Mouse (Mus musculus) ES-E14 (cell line): ENCODE results near the gene Chac2. TPM values are rescaled to one million over a fixed set of nuclear protein-coding genes. Genes with fewer than 3 reads are reported as not detected.
A peak's percentile ranks its signal among the peaks of the same experiment; 100 is the strongest.

Source experiments
- DNase-seq: peaks from one replicate; pipeline ENCODE4 v3.0.0-alpha.2; 2013; ENCODE audit warnings: low read depth, low spot score
- H3K27ac ChIP-seq: 2 replicates; pipeline ENCODE4 v1.5.1; 2012; ENCODE audit warnings: low read depth, mild to moderate bottlenecking, low read length, moderate library complexity, mixed read lengths; ENCODE audit not compliant: poor library complexity, insufficient read depth, severe bottlenecking
- H3K36me3 ChIP-seq: 2 replicates; pipeline ENCODE4 v1.6.1; 2012; ENCODE audit warnings: mild to moderate bottlenecking, low read length, moderate library complexity, mixed read lengths; ENCODE audit not compliant: control insufficient read depth, poor library complexity, insufficient read depth, severe bottlenecking
- H3K4me1 ChIP-seq, 2 experiments: fragments of 150-350 bp in 1 of 2; sonication (generic) in 1 of 2; 2 replicates each; pipeline ENCODE4 v1.6.1; 2012; ENCODE audit warnings: low read length in 2 of 2, mild to moderate bottlenecking in 1 of 2, mixed read lengths in 1 of 2; ENCODE audit not compliant: control insufficient read depth in 2 of 2, insufficient read depth in 2 of 2, poor library complexity in 1 of 2
- H3K4me3 ChIP-seq, 2 experiments: fragments of 150-350 bp in 1 of 2; sonication (generic) in 1 of 2; 2 replicates each; pipeline ENCODE4 v1.5.1; 2012; ENCODE audit warnings: low read length in 2 of 2, low read depth in 1 of 2, mild to moderate bottlenecking in 1 of 2, mixed read lengths in 1 of 2; ENCODE audit not compliant: insufficient read depth in 1 of 2, poor library complexity in 1 of 2, severe bottlenecking in 1 of 2
- H3K9ac ChIP-seq: 2 replicates; pipeline ENCODE4 v1.6.1; 2012; ENCODE audit warnings: low read depth, mild to moderate bottlenecking, low read length, mixed read lengths; ENCODE audit not compliant: poor library complexity, insufficient read depth, severe bottlenecking
- H3K9me3 ChIP-seq: fragments of 150-350 bp; sonication (generic); 2 replicates; pipeline ENCODE4 v1.6.1; 2012; ENCODE audit warnings: low read depth, mild to moderate bottlenecking, low read length; ENCODE audit not compliant: control insufficient read depth, insufficient read depth
- CHD2 ChIP-seq: IDR thresholded peaks from 2 replicates; pipeline ENCODE4 v1.6.1; 2014; ENCODE audit warnings: mild to moderate bottlenecking, low read depth, low read length, inconsistent platforms
- HCFC1 ChIP-seq: IDR thresholded peaks from 2 replicates; pipeline ENCODE4 v1.6.1; 2012; ENCODE audit warnings: low read length, inconsistent platforms, borderline replicate concordance; ENCODE audit not compliant: insufficient read depth
- MAFK ChIP-seq: IDR thresholded peaks from 2 replicates; pipeline ENCODE4 v1.6.1; 2014; ENCODE audit warnings: mild to moderate bottlenecking, low read depth, low read length, inconsistent platforms; ENCODE audit not compliant: insufficient read depth
- ZC3H11A ChIP-seq: IDR thresholded peaks from 2 replicates; pipeline ENCODE4 v1.6.1; 2012; ENCODE audit warnings: low read depth, mild to moderate bottlenecking, inconsistent platforms, low read length, borderline replicate concordance
- ZNF384 ChIP-seq: IDR thresholded peaks from 2 replicates; pipeline ENCODE4 v1.6.1; 2012; ENCODE audit warnings: low read depth, low read length, inconsistent platforms
- in situ Hi-C, 2 experiments: fragments of 600-800 bp; cut with MboI; formaldehyde crosslinking; loops; one replicate each; pipeline ENCODE4 v1.15.1; 2025; ENCODE audit warnings: low sequenced_read_pairs in 2 of 2, inconsistent platforms in 1 of 2; ENCODE audit not compliant: unreplicated experiment in 2 of 2
- total RNA-seq: library from RNA; depleted of rRNA; stranded (reverse); fragments of 300-350 nt; gene quantifications from 2 replicates; pipeline ENCODE4 v1.2.3, GENCODE M21; 2012

Chac2 gene
- total RNA-seq, 1 experiment = 5.3 TPM

DNA sequence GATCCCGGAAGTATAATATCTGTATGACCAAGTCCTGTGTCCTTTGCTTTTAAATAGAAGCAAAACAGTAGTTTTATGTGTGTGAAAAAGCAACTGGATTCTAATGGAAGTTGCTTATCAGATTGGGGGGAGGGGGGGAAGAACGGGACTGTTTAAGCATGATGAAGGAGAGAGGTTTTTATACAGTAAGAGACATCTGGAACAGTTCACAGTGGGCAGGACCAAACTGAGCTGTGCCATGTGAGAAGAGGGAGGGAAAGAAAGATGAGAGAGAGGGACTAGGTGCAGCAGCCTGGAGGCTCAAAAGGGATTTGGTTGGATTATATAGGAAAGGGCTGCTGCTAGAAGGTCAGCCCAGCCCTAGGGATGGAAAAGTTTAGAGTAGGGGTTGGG, 471 bp upstream of the Chac2 start:
- TF ChIP-seq CHD2 = 0 out of 2 replicates have a peak, but pooled peaks have one; percentile 18
- TF ChIP-seq ZC3H11A = no peak
- Histone ChIP-seq H3K9ac (peak overlapping the region; percentile 25; the same call in 1 of the 2 replicates), H3K4me1 (peaks cover 0 to 3% of the 10 kb centered on the region in 2 experiments; a peak in 1 of 4 replicates), H3K4me3 (peak overlapping the region; percentile 43 to 88), H3K9me3 (no peaks in the 10 kb centered on the region), H3K27ac (no peak overlapping the region), H3K36me3 (no peaks in the 10 kb centered on the region)
- no peak for DNase-seq
- in situ Hi-C loops = no loop called here

DNA sequence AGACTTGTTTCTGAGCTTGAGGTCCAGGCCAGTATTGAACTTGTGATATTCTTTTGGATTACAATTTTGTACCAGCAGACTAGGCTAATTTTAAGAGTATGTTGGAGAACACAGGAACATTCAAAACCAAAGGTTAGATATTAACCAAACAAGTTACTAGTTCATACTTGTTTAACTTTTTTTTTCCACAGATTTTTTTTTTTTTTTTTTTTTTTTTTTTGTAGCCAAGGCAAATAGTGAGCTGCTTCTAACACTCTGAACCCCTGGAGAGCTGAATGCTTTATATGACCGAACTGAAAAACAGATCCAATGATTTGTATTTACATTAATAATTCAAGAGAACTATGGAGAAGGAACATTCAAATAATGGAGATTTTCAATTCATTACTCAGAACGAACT, 913 bp downstream of the Chac2 start:
- no peaks in the 10 kb centered on the region for H3K36me3 ChIP-seq
- no peak overlapping the region for H3K9ac ChIP-seq
- H3K9me3 ChIP-seq = no peaks in the 10 kb centered on the region
- no peak for DNase-seq
- in situ Hi-C loops = no loop called here
- peak overlapping the region in 1 of 2 experiments; percentile 88; a peak in 1 of 4 replicates for H3K4me3 ChIP-seq
- H3K27ac ChIP-seq = no peak overlapping the region
- peak; percentile 37; the same call in 1 of the 2 replicates for TF ChIP-seq ZNF384
- no peak for TF ChIP-seq HCFC1
- TF ChIP-seq CHD2 = no peak
- no peak for TF ChIP-seq ZC3H11A
- TF ChIP-seq MAFK = no peak
- peaks cover 0 to 3% of the 10 kb centered on the region in 2 experiments; a peak in 1 of 4 replicates for H3K4me1 ChIP-seq

DNA sequence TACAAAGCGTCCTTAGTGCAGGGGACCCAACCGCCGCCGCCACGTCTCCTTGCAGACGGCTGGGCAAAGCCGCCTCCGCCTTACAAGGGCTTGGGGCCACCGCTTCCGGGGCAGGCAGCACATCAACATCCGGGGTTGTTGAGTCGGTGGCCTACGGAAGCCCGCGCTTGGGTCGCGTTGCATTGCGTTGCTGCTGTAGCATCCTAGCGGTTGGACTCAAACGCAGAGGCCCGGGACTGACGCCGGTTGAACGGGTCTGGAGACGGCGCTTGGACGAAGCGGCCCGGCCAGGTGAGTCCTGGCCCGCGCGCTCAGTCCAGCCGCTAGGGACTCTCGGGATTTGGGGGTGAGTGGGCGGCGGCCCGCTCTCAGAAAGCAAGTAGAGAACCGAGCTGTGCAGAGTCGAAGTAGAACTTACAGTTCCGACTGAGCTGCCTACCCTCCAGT, 31.8 kb downstream of the Chac2 start, which contains the start of gene Erlec1:
Gene Erlec1, minus strand, starts transcription at position 57 of the 447 bp plus-strand sequence.
- Histone ChIP-seq H3K4me3 (peak within 1 kb of the TSS; percentile 81 to 99), H3K27ac (no peak within 1 kb of the TSS), H3K4me1 (no peaks in the 10 kb centered on the region; a peak in 1 of 4 replicates), H3K36me3 (no peaks in the 10 kb centered on the region; the same call in 1 of the 2 replicates), H3K9ac (peak within 1 kb of the TSS; percentile 97), H3K9me3 (no peaks in the 10 kb centered on the region)
- TF ChIP-seq ZNF384 (no peak), CHD2 (no peak), HCFC1 (peak; percentile 71; the same call in 1 of the 2 replicates)
- DNase-seq = peak; percentile 63
- in situ Hi-C loops = no loop called here

DNA sequence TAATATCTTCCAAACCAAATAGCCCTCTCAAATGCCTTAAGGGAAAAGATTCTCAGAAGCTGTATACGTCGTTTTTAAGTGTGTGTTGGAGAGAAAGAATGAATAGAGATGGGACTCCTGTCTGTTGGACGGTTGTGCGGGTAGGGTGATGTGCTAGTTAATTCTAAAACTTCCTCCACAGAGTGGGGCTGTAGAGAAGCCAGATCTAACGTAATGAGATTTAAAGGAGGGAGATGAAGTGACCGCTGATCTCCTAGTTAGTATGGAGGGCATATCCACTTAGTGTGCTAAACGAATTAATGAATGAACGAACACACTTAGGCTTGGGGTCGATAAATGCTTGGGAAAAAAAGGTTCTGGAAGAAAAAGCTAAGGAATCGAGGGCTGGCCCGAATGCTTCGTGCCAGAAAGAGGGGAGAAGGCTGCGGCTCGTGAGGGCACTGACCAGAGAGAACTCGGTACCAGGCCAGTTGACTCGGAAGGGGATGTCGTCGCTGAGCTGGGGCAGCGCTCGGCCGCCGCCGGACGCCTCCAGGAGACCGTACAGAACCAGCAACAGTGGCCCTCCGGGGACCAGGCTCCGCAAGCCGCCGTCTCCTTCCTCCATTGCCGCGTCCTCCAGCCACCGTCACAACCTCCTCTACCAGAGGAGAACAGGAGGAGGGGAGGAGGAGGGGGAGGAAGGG, 32.5 kb downstream of the Chac2 start:
- Histone ChIP-seq H3K9ac (peak overlapping the region; percentile 97), H3K36me3 (no peaks in the 10 kb centered on the region; the same call in 1 of the 2 replicates), H3K9me3 (no peaks in the 10 kb centered on the region), H3K4me1 (no peaks in the 10 kb centered on the region; a peak in 1 of 4 replicates), H3K27ac (no peak overlapping the region), H3K4me3 (peak overlapping the region; percentile 81 to 99)
- DNase-seq = peak; percentile 11
- in situ Hi-C loops = no loop called here
- TF ChIP-seq MAFK (no peak), ZNF384 (no peak), CHD2 (no peak), HCFC1 (no peak), ZC3H11A (no peak)

DNA sequence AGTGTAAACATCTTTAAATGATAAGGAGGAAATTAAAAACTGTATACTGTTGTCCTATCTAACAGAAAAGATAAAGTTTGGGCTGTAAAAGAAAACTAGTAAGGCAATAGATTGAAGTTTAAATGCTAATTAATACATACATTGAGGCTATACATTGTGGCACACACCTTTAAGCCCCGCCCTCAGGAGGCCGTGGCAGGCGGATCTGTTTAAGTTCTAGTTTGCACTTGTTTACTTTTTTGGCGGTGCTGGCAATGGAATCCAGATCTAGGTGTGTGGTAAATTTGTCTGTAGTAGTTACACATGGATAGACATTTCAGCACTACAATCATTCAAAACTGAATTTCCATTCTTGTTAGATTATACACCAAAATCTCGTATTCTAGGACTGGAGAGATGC, 33.3 kb downstream of the Chac2 start:
- DNase-seq = peak; percentile 4
- Histone ChIP-seq H3K4me1 (no peaks in the 10 kb centered on the region; a peak in 1 of 4 replicates), H3K9ac (no peak overlapping the region), H3K36me3 (no peaks in the 10 kb centered on the region; the same call in 1 of the 2 replicates), H3K4me3 (peak overlapping the region in 1 of 2 experiments; percentile 81; a peak in 2 of 4 replicates), H3K9me3 (no peaks in the 10 kb centered on the region), H3K27ac (no peak overlapping the region)
- in situ Hi-C loops = no loop called here
- TF ChIP-seq HCFC1 = no peak
- no peak for TF ChIP-seq ZC3H11A
- TF ChIP-seq ZNF384 = no peak
- no peak for TF ChIP-seq CHD2
- no peak for TF ChIP-seq MAFK
